Mouse (Mus musculus) retina, adult 2 months (tissue): Measurements from ENCODE around the gene Grem1.

ENCODE experiments used
- DNase-seq: peaks from one replicate; pipeline ENCODE4 v3.0.0-alpha.2; 2012; ENCODE audit warnings: low read depth, low spot score

Gene Grem1

GRCm38 (mm10) chr2:113758311-113759161 lies at the start of gene Grem1:
Gene Grem1, minus strand, starts transcription at chr2:113758646.
- DNase-seq: no peak

DNA sequence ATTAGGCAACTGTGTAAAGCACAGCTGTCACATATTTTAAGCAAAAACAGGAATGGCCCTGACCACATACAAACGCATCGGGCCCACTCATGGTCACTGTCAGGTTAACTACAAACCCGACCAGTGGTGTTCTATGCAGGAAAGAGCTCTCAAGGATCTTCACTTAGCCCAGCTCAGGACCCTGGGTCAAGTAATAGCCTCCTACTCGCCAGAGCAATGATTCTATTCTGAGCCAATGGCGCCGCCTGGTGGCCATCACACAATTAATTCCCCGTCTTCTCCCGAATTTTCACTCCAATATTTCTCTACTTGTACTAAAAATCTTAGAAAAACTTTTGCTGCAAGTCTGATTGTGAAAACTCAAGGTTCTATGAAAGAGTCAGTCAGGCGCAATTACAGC lies 49.2 kb upstream of the Grem1 start:
- DNase-seq: no peak

- DNase-seq: no peak
These were observed 48.6 kb upstream of the Grem1 start for GRCm38 (mm10) chr2:113806851-113807577.

- no peak for DNase-seq
These were observed 47.3 kb upstream of the Grem1 start for GRCm38 (mm10) chr2:113805765-113806164.

- no peak for DNase-seq
These were observed 45.3 kb upstream of the Grem1 start for GRCm38 (mm10) chr2:113803753-113804152.

GRCm38 (mm10) chr2:113800846-113801245 lies 42.4 kb upstream of the Grem1 start:
- no peak for DNase-seq

DNA sequence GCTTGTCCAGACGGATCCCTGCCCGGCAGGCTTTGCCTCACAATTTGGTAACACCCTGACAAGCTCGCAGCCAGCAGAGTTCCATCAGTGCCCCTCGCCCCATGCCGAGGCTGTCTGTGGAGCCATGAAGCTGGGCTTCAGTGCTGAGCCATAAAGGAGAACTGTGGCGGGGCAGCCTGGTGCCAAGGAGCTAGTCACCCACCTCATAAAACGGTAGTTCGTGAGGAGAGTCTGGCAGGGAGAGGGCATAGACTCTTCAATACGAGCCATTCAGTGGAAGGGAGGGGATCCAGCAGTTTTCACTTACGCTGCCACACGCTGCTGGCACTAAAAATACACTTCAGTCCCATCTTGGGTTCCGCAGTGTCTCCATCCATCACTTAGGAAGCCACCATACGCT lies 40.2 kb upstream of the Grem1 start:
- DNase-seq: no peak

DNA sequence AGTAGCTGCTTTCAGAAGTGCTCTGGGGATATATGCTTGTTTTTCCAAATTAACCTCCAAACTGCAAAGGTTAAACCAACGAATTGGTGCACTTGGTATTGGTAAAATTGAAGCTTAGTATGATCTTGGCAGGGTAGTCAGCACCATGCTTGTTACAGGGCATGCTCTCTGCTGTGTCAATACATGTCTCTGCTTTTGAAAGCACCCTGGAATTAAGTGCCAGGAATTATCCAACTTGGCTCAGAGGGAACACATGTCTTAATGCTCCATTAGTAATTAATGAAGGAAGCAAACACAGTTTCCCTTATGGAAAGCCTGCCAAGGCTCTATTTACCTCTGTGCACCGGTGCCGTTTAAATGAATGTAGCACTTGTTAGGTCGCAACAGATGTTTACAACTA lies 36.7 kb upstream of the Grem1 start:
- DNase-seq: no peak

DNA sequence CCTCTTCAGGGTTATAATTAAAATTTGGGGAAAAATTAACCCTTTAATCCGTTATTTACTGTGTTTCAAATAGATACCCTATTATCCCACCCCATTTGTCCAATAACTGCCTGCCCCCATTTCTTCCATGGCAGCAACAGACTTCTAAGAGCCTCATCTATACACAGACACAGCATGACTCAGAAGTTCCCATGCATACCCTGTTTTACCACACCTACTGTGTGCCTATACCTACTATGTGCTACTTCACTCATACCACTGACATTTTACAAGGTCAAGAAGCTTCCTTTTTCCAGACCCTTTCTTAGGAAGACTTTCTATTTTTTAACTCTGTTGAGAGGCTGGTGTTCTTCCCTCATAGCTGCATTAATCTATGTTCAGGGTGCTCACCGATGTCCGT lies 35.1 kb upstream of the Grem1 start:
- DNase-seq: no peak

DNA sequence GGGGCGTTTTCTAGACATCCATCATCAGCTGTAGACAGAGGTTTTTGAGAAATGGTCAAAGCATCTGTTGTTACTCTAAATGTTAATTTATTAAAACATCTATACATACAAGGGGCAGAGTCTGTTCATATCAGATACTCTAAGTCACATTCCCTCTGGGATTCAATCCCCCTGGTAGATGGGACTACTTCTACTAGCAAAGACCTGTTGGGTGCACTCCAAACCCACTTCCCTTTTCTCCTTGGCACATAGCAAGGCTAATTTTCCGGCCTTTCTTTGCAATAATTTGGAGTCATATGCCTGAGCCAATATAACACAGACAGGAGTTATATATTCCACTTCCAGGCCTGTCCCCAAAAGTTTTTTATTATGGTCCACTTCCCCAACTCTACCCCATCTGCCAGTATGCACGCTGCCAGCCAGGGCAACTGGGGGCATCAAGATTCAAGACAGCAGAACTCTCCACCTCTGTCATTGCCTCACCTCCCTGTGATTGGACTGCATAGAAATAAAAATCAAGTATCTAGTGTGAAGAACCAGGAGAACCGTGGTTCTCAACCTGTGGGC lies 30.5 kb upstream of the Grem1 start:
- no peak for DNase-seq

DNA sequence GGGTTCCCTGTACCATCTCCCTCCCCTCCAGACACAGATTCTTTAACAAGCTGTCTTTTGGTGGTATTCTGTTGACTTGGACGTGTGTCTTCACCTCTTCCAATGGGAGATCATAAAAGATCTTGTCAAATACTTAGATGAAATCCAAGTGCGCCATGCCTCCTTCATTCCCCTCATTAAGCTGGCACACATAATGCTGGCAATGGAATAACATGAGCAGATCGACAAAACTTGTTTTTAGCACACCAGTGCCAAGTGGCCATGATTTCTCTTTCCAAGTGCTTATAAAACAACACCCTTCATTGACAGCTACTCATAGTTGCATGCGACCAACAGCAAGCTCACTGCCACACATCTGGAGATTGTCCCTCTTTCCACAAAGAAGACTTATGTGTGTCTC lies 29.4 kb upstream of the Grem1 start:
- DNase-seq: no peak

GRCm38 (mm10) chr2:113784851-113785250 lies 26.4 kb upstream of the Grem1 start:
- no peak for DNase-seq

GRCm38 (mm10) chr2:113781521-113781920 lies 23.1 kb upstream of the Grem1 start:
- DNase-seq: no peak

DNA sequence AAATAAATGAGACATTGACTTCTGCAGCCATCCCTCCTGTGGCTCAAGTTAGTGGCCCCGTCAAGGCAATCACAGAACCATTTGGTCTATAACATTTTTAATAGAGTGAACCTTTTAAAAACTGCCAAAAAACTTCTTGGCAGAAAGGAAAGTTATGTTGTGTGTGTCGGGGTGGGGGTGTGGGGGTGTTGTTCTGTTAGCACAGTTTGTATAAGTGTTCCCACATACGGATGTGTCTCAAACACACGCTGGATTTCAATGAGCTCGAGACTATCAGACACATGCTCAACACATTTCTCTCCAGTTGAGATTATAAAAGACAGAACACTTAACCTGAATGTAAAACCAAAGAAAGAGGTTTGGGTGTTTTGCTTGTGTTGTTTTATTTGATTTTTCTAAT lies 22.7 kb upstream of the Grem1 start:
- no peak for DNase-seq

DNA sequence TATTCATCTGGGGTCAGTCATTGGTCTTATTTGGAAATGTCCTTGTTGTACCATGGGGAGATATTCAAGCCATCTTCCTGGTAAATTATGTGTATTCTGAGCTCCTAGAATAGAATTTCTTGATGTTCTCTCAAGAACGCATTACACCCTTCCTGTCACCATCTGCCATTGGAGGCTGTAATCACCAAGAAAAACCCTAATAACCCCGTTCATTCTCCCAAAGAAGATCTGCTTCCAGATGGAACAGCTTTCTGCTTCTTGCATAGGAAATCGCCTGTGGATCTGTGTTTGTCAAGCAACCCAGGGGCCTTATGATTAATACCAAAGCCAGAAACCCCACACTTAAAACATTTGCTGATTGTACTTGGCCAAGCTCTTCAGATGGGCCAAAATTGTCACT lies 20.9 kb upstream of the Grem1 start:
- no peak for DNase-seq

DNA sequence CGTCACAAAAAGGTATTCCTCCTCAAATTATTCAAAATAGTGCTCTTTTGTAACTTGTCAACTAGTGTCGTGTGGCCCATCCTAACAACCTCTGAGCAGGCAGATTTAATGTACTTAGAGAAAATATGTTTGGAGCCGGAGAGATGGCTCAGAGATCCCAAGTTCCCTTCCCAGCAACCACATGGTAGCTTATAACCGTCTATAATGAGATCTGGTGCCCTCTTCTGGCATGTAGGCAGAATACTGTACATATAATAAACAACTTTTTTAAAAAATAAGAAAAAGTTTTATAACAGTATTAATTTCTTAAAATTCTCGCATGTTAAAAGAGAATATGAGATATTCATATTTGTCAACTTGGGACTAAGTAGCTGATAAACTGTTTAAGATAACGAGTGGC lies 19.6 kb upstream of the Grem1 start:
- DNase-seq: no peak

GRCm38 (mm10) chr2:113776297-113776696 lies 17.9 kb upstream of the Grem1 start:
- DNase-seq: no peak

- no peak for DNase-seq
These were observed 15.8 kb upstream of the Grem1 start for GRCm38 (mm10) chr2:113774150-113774805.

GRCm38 (mm10) chr2:113768541-113769303 lies 10.3 kb upstream of the Grem1 start:
- DNase-seq: no peak

DNA sequence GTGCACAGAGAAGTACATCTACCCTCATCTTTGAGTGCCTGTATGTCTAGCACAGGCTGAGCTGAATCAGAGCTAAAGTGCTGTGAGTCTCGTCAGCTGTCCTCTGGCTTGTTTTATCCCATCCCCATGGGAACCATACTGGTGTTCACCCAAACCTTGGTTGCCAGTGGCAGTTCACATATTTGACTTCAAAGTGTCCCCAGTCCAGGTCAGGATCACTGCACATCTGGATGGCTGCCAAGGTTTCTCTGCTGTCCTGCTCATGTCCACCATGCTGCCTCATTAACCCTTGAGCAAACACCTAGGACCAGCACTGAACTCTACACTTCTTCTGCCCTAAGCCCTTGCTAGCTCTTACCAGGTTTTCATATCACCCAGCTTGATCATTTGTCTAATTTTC lies 7.4 kb upstream of the Grem1 start:
- DNase-seq: no peak

GRCm38 (mm10) chr2:113764968-113765367 lies 6.5 kb upstream of the Grem1 start:
- no peak for DNase-seq
